Mouse (Mus musculus): ENCODE data around the gene Bcl2l15.
"Not testable (repeated sequence)": the region's sequence is repeated elsewhere in the genome, so short reads cannot be mapped to it uniquely, and the experiment has no call there.

The Bcl2l15 gene

GRCm38 (mm10) chr3:103834001-103834400 is 1.6 kb downstream of the Bcl2l15 start:
- DNase-seq = no peak

- DNase-seq = no peak
Measured at GRCm38 (mm10) chr3:103835272-103835950, 3.0 kb downstream of the Bcl2l15 start.

- DNase-seq = peak; percentile 74 to 77
Measured at GRCm38 (mm10) chr3:103835951-103836310, 3.5 kb downstream of the Bcl2l15 start.

- DNase-seq = no peak
Measured at GRCm38 (mm10) chr3:103836453-103836852, 4.1 kb downstream of the Bcl2l15 start.

- DNase-seq = no peak
Measured at GRCm38 (mm10) chr3:103839711-103840110, 7.3 kb downstream of the Bcl2l15 start.

GRCm38 (mm10) chr3:103840195-103840594 is 7.8 kb downstream of the Bcl2l15 start:
- not testable (repeated sequence) for DNase-seq

- not testable (repeated sequence) for DNase-seq
Measured at GRCm38 (mm10) chr3:103840946-103841345, 8.5 kb downstream of the Bcl2l15 start.

GRCm38 (mm10) chr3:103850644-103851363 is 18.4 kb downstream of the Bcl2l15 start:
- DNase-seq = peak; percentile 85 to 93

GRCm38 (mm10) chr3:103851481-103851880 is 19.1 kb downstream of the Bcl2l15 start:
- DNase-seq = peak; percentile 46 to 63

GRCm38 (mm10) chr3:103851882-103852281 is 19.5 kb downstream of the Bcl2l15 start:
- DNase-seq = peak; percentile 49 to 68

- DNase-seq = peak; percentile 92 to 96
Measured at GRCm38 (mm10) chr3:103852565-103853299, 20.3 kb downstream of the Bcl2l15 start.

GRCm38 (mm10) chr3:103853804-103854203 is 21.4 kb downstream of the Bcl2l15 start:
- peak; percentile 56 to 65 for DNase-seq

GRCm38 (mm10) chr3:103857036-103857805 is 24.8 kb downstream of the Bcl2l15 start:
- peak; percentile 26 to 53 for DNase-seq

- no peak for DNase-seq
Measured at GRCm38 (mm10) chr3:103857977-103858563, 25.7 kb downstream of the Bcl2l15 start.

- DNase-seq = no peak
Measured at GRCm38 (mm10) chr3:103858881-103859801, 26.7 kb downstream of the Bcl2l15 start, which contains the start of gene Ptpn22. Gene Ptpn22, plus strand, starts transcription at chr3:103859795.

- no peak for DNase-seq
Measured at GRCm38 (mm10) chr3:103859851-103860391, 27.5 kb downstream of the Bcl2l15 start.

GRCm38 (mm10) chr3:103862721-103863220 is 30.4 kb downstream of the Bcl2l15 start:
- no peak for DNase-seq

GRCm38 (mm10) chr3:103864200-103864599 is 31.8 kb downstream of the Bcl2l15 start:
- DNase-seq = no peak

- no peak for DNase-seq
Measured at GRCm38 (mm10) chr3:103867424-103867971, 35.1 kb downstream of the Bcl2l15 start.

GRCm38 (mm10) chr3:103868008-103868407 is 35.6 kb downstream of the Bcl2l15 start:
- DNase-seq = no peak

Measured in cerebellum, postnatal 14 days (tissue).